Mouse (Mus musculus) forebrain, postnatal 0 days (tissue): ENCODE measurements at regions not wholly inside any gene's neighbourhood (a gene's known extent, or its start where the extent isn't known, plus 50 kb on each side); places are given as distances from the start of the nearest gene placed in this dataset.

Experiments
- ATAC-seq: fragments of 200-750 bp; cut with Nextera tagmentation; 2 replicates; pipeline ENCODE4 v1.8.0; 2017; ENCODE audit warnings: mild to moderate bottlenecking, moderate library complexity
- DNase-seq: peaks from one replicate; pipeline ENCODE4 v3.0.0-alpha.2; 2015
- H3K27ac ChIP-seq: fragments of 300-500 bp; sonication (generic); 2 replicates; pipeline ENCODE4 v1.5.1; 2014; ENCODE audit warnings: low read depth, mild to moderate bottlenecking, antibody characterized with exemption, low read length, moderate library complexity, mixed read lengths
- H3K27me3 ChIP-seq: fragments of 300-500 bp; sonication (generic); 2 replicates; pipeline ENCODE4 v1.6.1; 2014; ENCODE audit warnings: mild to moderate bottlenecking, low read length, mixed read lengths; ENCODE audit not compliant: insufficient read depth
- H3K36me3 ChIP-seq: fragments of 300-500 bp; sonication (generic); 2 replicates; pipeline ENCODE4 v1.6.1; 2014; ENCODE audit warnings: mild to moderate bottlenecking, moderate library complexity; ENCODE audit not compliant: insufficient read depth
- H3K4me1 ChIP-seq: fragments of 300-500 bp; sonication (generic); 2 replicates; pipeline ENCODE4 v1.6.1; 2014; ENCODE audit warnings: antibody characterized with exemption; ENCODE audit not compliant: insufficient read depth
- H3K4me2 ChIP-seq: fragments of 300-500 bp; sonication (generic); 2 replicates; pipeline ENCODE4 v1.6.1; 2014; ENCODE audit warnings: low read depth, mild to moderate bottlenecking, moderate library complexity
- H3K4me3 ChIP-seq: fragments of 300-500 bp; sonication (generic); 2 replicates; pipeline ENCODE4 v1.5.1; 2014; ENCODE audit warnings: low read depth, low read length, mixed read lengths
- H3K9ac ChIP-seq: fragments of 300-500 bp; sonication (generic); 2 replicates; pipeline ENCODE4 v1.6.1; 2014; ENCODE audit warnings: mild to moderate bottlenecking
- H3K9me3 ChIP-seq: fragments of 300-500 bp; sonication (generic); 2 replicates; pipeline ENCODE4 v1.6.1; 2016; ENCODE audit warnings: low read length
- CTCF ChIP-seq: sonication (generic); IDR thresholded peaks from 2 replicates; pipeline ENCODE4 v1.5.1; 2016; ENCODE audit warnings: antibody characterized with exemption, control low read depth, low read depth
- WGBS: fragments of 180-500 bp; shearing (Covaris S2); extraction: QIAGEN DNeasy Blood & Tissue Kit; methylation state at CpG from one replicate; pipeline ENCODE4 v1.1.7; 2014; 5-methylcytosine and 5-hydroxymethylcytosine counted together

DNA sequence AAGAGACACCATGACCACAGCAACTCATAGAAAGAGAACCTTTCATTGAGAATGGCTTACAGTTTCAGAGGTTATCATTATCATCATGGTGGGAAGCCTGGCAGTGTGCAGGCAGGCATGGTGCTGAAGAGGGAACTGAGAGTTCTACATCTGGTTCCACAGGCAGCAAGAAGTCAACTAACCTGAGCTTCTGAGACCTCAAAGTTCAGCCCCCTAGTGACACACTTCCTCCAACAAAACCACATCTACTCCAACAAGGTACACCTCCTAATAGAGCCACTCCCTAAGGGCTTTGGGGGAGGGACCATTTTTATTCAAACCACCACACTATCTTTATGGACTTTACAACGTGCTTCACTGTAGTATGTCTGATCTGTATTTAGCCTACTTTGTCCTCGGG, 67.8 kb upstream of the Thy1 start:
- Histone ChIP-seq H3K4me1 (no peaks in the 10 kb centered on the region), H3K36me3 (no peaks in the 10 kb centered on the region), H3K27me3 (no peaks in the 10 kb centered on the region), H3K4me3 (no peak overlapping the region), H3K4me2 (no peak overlapping the region), H3K27ac (no peak overlapping the region), H3K9ac (no peak overlapping the region), H3K9me3 (no peaks in the 10 kb centered on the region)
- ATAC-seq = no peak
- DNase-seq = no peak
- no peak for TF ChIP-seq CTCF
- WGBS = 74% methylated on average over 2 of the region's 2 CpGs

DNA sequence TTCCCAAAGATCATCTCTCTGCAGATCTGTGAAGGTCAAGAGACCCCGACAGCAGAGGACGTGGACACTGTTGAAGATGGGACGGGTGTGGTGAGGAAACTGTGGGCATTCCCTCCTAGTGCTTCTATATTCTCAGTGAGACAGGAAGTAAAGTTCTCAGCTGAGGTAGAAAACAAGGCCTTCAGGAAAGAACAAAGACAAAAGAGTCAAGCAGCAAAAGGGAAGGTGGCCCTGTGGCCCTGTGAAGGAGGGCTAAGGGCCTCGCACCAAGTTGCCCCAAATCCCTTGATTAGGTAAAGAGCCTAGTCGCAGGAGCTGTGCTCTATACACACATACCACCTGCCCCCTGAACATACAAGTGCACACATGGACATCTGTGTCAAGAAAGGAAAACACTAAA, 66.8 kb upstream of the Thy1 start:
- 93% methylated on average over 5 of the region's 5 CpGs for WGBS
- no peaks in the 10 kb centered on the region for H3K27me3 ChIP-seq
- TF ChIP-seq CTCF = no peak
- no peaks in the 10 kb centered on the region for H3K36me3 ChIP-seq
- DNase-seq = no peak
- no peak overlapping the region for H3K4me2 ChIP-seq
- H3K4me3 ChIP-seq = no peak overlapping the region
- H3K9ac ChIP-seq = no peak overlapping the region
- no peak for ATAC-seq
- no peak overlapping the region for H3K27ac ChIP-seq
- H3K4me1 ChIP-seq = no peaks in the 10 kb centered on the region
- no peaks in the 10 kb centered on the region for H3K9me3 ChIP-seq

DNA sequence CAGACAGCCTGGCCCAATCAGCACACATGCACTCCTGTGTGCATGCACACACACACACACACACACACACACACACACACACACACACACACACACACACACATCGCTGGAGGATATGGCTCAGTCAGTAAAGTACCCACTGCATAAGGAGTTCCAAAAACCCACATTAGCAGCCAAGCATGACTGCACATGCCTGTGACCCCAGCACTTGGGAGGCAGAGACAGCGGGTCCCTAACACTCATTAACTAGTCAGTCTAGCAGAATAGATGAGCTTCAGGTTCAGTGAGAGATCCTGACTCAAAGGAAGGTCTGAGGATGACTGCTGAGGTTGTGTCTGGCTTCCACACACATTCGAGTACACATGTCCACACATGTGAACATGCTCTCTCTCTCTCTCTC, 65.4 kb upstream of the Thy1 start:
- H3K4me3 ChIP-seq = no peak overlapping the region
- H3K4me2 ChIP-seq = no peak overlapping the region
- WGBS = 55% methylated on average over 3 of the region's 3 CpGs
- ATAC-seq = no peak
- no peak overlapping the region for H3K9ac ChIP-seq
- DNase-seq = no peak
- H3K9me3 ChIP-seq = no peaks in the 10 kb centered on the region
- H3K36me3 ChIP-seq = no peaks in the 10 kb centered on the region
- H3K27me3 ChIP-seq = no peaks in the 10 kb centered on the region
- no peaks in the 10 kb centered on the region for H3K4me1 ChIP-seq
- no peak overlapping the region for H3K27ac ChIP-seq
- TF ChIP-seq CTCF = no peak

DNA sequence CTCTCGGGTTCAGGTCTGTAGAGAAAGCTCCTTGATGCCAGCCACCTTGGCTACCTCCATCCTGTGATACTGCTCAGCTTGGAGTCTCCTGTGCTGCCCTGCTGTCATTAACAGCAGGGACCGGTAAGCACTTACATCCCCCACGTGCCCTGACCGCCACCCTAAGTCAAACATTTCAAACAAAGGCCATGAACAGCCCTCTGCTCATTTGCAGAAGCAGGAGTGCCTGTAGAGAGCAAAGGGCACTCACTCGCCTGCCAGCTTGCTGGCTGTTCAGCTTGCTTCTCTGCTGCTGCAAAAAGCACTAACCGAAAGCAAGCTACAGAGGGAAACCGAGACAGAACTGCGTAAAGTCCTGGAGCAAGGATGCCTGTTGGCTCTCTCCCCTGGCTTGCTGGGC, 61.8 kb upstream of the Thy1 start:
- H3K4me3 ChIP-seq = no peak overlapping the region
- WGBS = 41% methylated on average over 8 of the region's 8 CpGs
- H3K36me3 ChIP-seq = no peaks in the 10 kb centered on the region
- H3K27ac ChIP-seq = no peak overlapping the region
- ATAC-seq (no peak), DNase-seq (no peak)
- H3K27me3 ChIP-seq = no peaks in the 10 kb centered on the region
- no peak overlapping the region for H3K9ac ChIP-seq
- no peak for TF ChIP-seq CTCF
- H3K4me2 ChIP-seq = no peak overlapping the region
- no peaks in the 10 kb centered on the region for H3K9me3 ChIP-seq
- no peaks in the 10 kb centered on the region for H3K4me1 ChIP-seq

DNA sequence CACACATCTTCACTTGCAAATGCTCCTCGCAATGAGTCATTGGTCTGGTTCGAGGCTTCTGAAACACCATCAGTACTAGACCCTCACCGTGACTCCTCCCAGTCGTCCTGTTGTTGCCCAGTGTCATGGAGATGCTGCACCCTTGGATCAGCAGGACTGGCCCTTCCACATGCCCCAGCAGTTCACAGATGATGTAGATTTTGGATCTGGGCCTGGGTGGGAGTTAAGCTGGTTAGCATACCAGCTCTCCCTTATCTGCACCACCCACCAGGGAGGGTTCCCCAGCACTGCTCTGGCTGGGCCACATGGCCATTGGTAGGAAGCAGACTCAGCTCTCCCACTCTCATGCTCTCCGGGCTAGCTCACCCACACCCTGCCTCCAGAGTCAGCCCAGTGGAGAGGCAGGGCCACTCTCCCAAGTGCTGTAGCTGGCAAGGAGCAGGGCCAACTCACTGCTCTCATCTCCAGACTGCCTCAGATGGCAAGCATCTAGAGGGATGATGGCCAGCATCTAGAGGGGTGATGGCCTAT, 60.8 kb upstream of the Thy1 start:
- Histone ChIP-seq H3K4me2 (no peak overlapping the region), H3K27me3 (no peaks in the 10 kb centered on the region), H3K9me3 (no peaks in the 10 kb centered on the region), H3K4me1 (no peaks in the 10 kb centered on the region), H3K4me3 (no peak overlapping the region), H3K36me3 (no peaks in the 10 kb centered on the region), H3K27ac (no peak overlapping the region), H3K9ac (no peak overlapping the region)
- no peak for DNase-seq
- TF ChIP-seq CTCF = no peak
- no peak for ATAC-seq
- 78% methylated on average over 5 of the region's 5 CpGs for WGBS

DNA sequence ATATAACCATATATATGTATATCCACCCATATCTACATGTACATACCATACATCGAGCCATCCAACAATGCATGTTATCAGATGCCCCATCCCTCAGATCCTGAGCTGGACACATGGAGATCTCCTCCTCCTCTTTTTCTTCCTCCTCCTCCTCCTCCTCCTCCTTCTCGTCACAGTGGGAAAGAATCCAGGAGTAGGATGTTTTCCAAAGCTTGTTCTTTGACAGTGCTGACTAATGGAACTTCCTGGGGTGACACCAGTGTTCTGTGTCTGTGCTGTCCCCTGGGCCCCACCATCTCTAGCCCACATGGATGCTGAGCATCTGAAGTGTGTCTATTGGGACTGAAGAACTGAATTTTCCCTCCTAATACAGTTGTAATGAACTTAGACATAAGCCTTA, 60.0 kb upstream of the Thy1 start:
- H3K36me3 ChIP-seq = no peaks in the 10 kb centered on the region
- no peak overlapping the region for H3K9ac ChIP-seq
- no peaks in the 10 kb centered on the region for H3K27me3 ChIP-seq
- no peaks in the 10 kb centered on the region for H3K9me3 ChIP-seq
- no peak for ATAC-seq
- 57% methylated on average over 2 of the region's 2 CpGs for WGBS
- no peak overlapping the region for H3K4me3 ChIP-seq
- no peak overlapping the region for H3K27ac ChIP-seq
- no peak for TF ChIP-seq CTCF
- DNase-seq = no peak
- H3K4me1 ChIP-seq = no peaks in the 10 kb centered on the region
- no peak overlapping the region for H3K4me2 ChIP-seq

DNA sequence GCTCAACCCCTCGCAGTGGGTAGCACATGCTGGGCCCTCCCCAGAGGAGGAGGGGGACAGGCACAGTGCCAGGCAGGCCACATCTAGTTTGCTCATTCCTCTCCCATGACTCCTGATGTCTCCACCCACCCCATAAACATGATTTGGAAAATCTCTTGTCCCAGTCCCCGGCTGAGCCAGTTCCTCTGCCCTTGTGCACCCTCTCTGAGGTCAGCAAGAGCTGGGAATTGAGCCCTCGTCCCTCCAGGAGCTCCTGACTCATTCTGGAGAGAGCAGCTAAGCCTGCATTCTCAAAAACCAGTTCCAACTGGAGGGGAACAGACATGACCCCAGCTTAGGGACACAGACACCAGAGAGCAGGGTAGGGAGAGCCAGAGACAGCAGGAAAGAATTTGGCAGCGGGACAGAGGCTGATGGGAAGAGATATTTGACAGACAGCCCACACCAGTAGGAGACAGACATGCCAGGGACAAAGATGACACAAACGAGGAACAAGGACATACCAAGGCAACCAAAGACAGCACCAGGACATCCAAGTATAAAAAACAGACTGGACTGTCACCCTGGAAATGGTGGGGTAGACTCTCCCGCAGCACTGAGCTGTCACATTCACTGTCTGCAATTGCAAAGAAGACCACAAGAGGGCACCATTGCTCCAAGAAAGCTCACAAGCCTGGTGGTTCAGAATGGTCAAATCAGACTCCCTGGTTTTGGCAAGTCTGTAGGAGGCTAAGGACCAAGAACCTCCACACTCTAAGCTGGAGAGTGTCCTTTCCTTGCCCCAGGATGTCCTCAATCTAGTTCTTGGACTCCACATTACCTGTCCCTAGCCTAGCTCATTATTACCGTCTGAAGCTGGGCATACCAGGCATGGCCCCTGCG, 58.8 kb upstream of the Thy1 start:
- Histone ChIP-seq H3K4me1 (no peaks in the 10 kb centered on the region), H3K27ac (no peak overlapping the region), H3K27me3 (no peaks in the 10 kb centered on the region), H3K36me3 (no peaks in the 10 kb centered on the region), H3K4me2 (no peak overlapping the region), H3K9ac (no peak overlapping the region), H3K4me3 (no peak overlapping the region), H3K9me3 (no peaks in the 10 kb centered on the region)
- ATAC-seq = peak; percentile 87
- WGBS = 48% methylated on average over 8 of the region's 8 CpGs
- peak; percentile 99 for TF ChIP-seq CTCF
- DNase-seq = peak; percentile 94
